Mouse (Mus musculus): Measurements from ENCODE around the gene Tpcn1. TPM values are rescaled to one million over a fixed set of nuclear protein-coding genes. Genes with fewer than 3 reads are reported as not detected.

Tpcn1 gene
- total and polyA plus RNA-seq, 2 experiments, result 7.6 to 51.9 TPM

GRCm38 (mm10) chr5:120558762-120559161, 29.7 kb downstream of the Tpcn1 start:
- no peaks in the 10 kb centered on the region for H3K27me3 ChIP-seq (ENCODE audit: control insufficient read depth, insufficient read depth, low read length)
- H3K79me2 ChIP-seq (ENCODE audit: control insufficient read depth, insufficient read depth, low read length), result peaks cover 9% of the 10 kb centered on the region; the same call in 1 of the 2 replicates
- 11% methylated on average over 14 of the region's 14 CpGs for WGBS
- H3K4me3 ChIP-seq (ENCODE audit: insufficient read depth, low read depth, low read length), result peak overlapping the region; percentile 19; the same call in 1 of the 2 replicates
- peaks cover 19% of the 10 kb centered on the region for H3K36me3 ChIP-seq (ENCODE audit: control insufficient read depth, insufficient read depth, low read length)
- peak; percentile 83 for DNase-seq (ENCODE audit: extremely low read depth, low read depth, low spot score)
- 0 out of 2 replicates have a peak overlapping the region, but pooled peaks have one; percentile 15 for H3K9ac ChIP-seq (ENCODE audit: low read depth, low read length)
- H3K27ac ChIP-seq (replicated peaks; ENCODE audit: insufficient read depth, low read depth, low read length), result peak overlapping the region; percentile 39
- TF ChIP-seq POLR2A (IDR thresholded peaks at IDR 0.05; ENCODE audit: extremely low read depth, insufficient read depth, low read length) (no peak), CTCF (IDR thresholded peaks at IDR 0.05; ENCODE audit: low read depth, low read length) (no peak)
- peaks cover 24% of the 10 kb centered on the region for H3K4me1 ChIP-seq (ENCODE audit: control insufficient read depth, insufficient read depth, low read length)

GRCm38 (mm10) chr5:120558041-120558440, 30.4 kb downstream of the Tpcn1 start:
- Histone ChIP-seq H3K79me2 (ENCODE audit: control insufficient read depth, insufficient read depth, low read length) (peaks cover 9% of the 10 kb centered on the region; the same call in 1 of the 2 replicates), H3K27ac (replicated peaks; ENCODE audit: insufficient read depth, low read depth, low read length) (no peak overlapping the region), H3K36me3 (ENCODE audit: control insufficient read depth, insufficient read depth, low read length) (peaks cover 24% of the 10 kb centered on the region), H3K4me1 (ENCODE audit: control insufficient read depth, insufficient read depth, low read length) (peaks cover 19% of the 10 kb centered on the region), H3K9ac (ENCODE audit: low read depth, low read length) (no peak overlapping the region), H3K4me3 (ENCODE audit: insufficient read depth, low read depth, low read length) (no peak overlapping the region), H3K27me3 (ENCODE audit: control insufficient read depth, insufficient read depth, low read length) (no peaks in the 10 kb centered on the region)
- DNase-seq (ENCODE audit: extremely low read depth, low read depth, low spot score), result peak; percentile 47
- TF ChIP-seq CTCF (IDR thresholded peaks at IDR 0.05; ENCODE audit: low read depth, low read length), result no peak
- TF ChIP-seq POLR2A (IDR thresholded peaks at IDR 0.05; ENCODE audit: extremely low read depth, insufficient read depth, low read length), result no peak
- 69% methylated on average over 8 of the region's 8 CpGs for WGBS

GRCm38 (mm10) chr5:120555871-120556270, 32.6 kb downstream of the Tpcn1 start:
- Histone ChIP-seq H3K27me3 (ENCODE audit: control insufficient read depth, insufficient read depth, low read length) (no peaks in the 10 kb centered on the region), H3K4me1 (ENCODE audit: control insufficient read depth, insufficient read depth, low read length) (peaks cover 11% of the 10 kb centered on the region), H3K9ac (ENCODE audit: low read depth, low read length) (no peak overlapping the region), H3K79me2 (ENCODE audit: control insufficient read depth, insufficient read depth, low read length) (peaks cover 9% of the 10 kb centered on the region; the same call in 1 of the 2 replicates), H3K36me3 (ENCODE audit: control insufficient read depth, insufficient read depth, low read length) (peaks cover 32% of the 10 kb centered on the region), H3K27ac (replicated peaks; ENCODE audit: insufficient read depth, low read depth, low read length) (no peak overlapping the region), H3K4me3 (ENCODE audit: insufficient read depth, low read depth, low read length) (no peak overlapping the region)
- 94% methylated on average over 24 of the region's 24 CpGs for WGBS
- no peak for TF ChIP-seq POLR2A (IDR thresholded peaks at IDR 0.05; ENCODE audit: extremely low read depth, insufficient read depth, low read length)
- TF ChIP-seq CTCF (IDR thresholded peaks at IDR 0.05; ENCODE audit: low read depth, low read length), result no peak
- DNase-seq (ENCODE audit: extremely low read depth, low read depth, low spot score), result no peak

GRCm38 (mm10) chr5:120550673-120551072, 37.8 kb downstream of the Tpcn1 start:
- Histone ChIP-seq H3K36me3 (ENCODE audit: control insufficient read depth, insufficient read depth, low read length) (peaks cover 44% of the 10 kb centered on the region), H3K27me3 (ENCODE audit: control insufficient read depth, insufficient read depth, low read length) (no peaks in the 10 kb centered on the region), H3K4me1 (ENCODE audit: control insufficient read depth, insufficient read depth, low read length) (no peaks in the 10 kb centered on the region), H3K9ac (ENCODE audit: low read depth, low read length) (no peak overlapping the region), H3K79me2 (ENCODE audit: control insufficient read depth, insufficient read depth, low read length) (no peaks in the 10 kb centered on the region), H3K27ac (replicated peaks; ENCODE audit: insufficient read depth, low read depth, low read length) (no peak overlapping the region), H3K4me3 (ENCODE audit: insufficient read depth, low read depth, low read length) (no peak overlapping the region)
- DNase-seq (ENCODE audit: extremely low read depth, low read depth, low spot score), result no peak
- TF ChIP-seq CTCF (IDR thresholded peaks at IDR 0.05; ENCODE audit: low read depth, low read length), result no peak
- no peak for TF ChIP-seq POLR2A (IDR thresholded peaks at IDR 0.05; ENCODE audit: extremely low read depth, insufficient read depth, low read length)
- WGBS, result 99% methylated on average over 5 of the region's 5 CpGs

- Histone ChIP-seq H3K4me1 (ENCODE audit: control insufficient read depth, insufficient read depth, low read length) (no peaks in the 10 kb centered on the region), H3K79me2 (ENCODE audit: control insufficient read depth, insufficient read depth, low read length) (no peaks in the 10 kb centered on the region), H3K36me3 (ENCODE audit: control insufficient read depth, insufficient read depth, low read length) (peaks cover 43% of the 10 kb centered on the region), H3K27me3 (ENCODE audit: control insufficient read depth, insufficient read depth, low read length) (no peaks in the 10 kb centered on the region), H3K9ac (ENCODE audit: low read depth, low read length) (no peak overlapping the region), H3K4me3 (ENCODE audit: insufficient read depth, low read depth, low read length) (no peak overlapping the region), H3K27ac (replicated peaks; ENCODE audit: insufficient read depth, low read depth, low read length) (no peak overlapping the region)
- 57% methylated on average over 5 of the region's 5 CpGs for WGBS
- TF ChIP-seq CTCF (IDR thresholded peaks at IDR 0.05; ENCODE audit: low read depth, low read length), result no peak
- TF ChIP-seq POLR2A (IDR thresholded peaks at IDR 0.05; ENCODE audit: extremely low read depth, insufficient read depth, low read length), result no peak
- no peak for DNase-seq (ENCODE audit: extremely low read depth, low read depth, low spot score)
These were observed 38.3 kb downstream of the Tpcn1 start for GRCm38 (mm10) chr5:120550137-120550536.

- no peak for DNase-seq (ENCODE audit: extremely low read depth, low read depth, low spot score)
- WGBS, result 90% methylated on average over 11 of the region's 11 CpGs
- H3K9ac ChIP-seq (ENCODE audit: low read depth, low read length), result no peak overlapping the region
- H3K36me3 ChIP-seq (ENCODE audit: control insufficient read depth, insufficient read depth, low read length), result peaks cover 39% of the 10 kb centered on the region
- no peak overlapping the region for H3K4me3 ChIP-seq (ENCODE audit: insufficient read depth, low read depth, low read length)
- H3K4me1 ChIP-seq (ENCODE audit: control insufficient read depth, insufficient read depth, low read length), result no peaks in the 10 kb centered on the region
- H3K27me3 ChIP-seq (ENCODE audit: control insufficient read depth, insufficient read depth, low read length), result no peaks in the 10 kb centered on the region
- no peak for TF ChIP-seq CTCF (IDR thresholded peaks at IDR 0.05; ENCODE audit: low read depth, low read length)
- no peak for TF ChIP-seq POLR2A (IDR thresholded peaks at IDR 0.05; ENCODE audit: extremely low read depth, insufficient read depth, low read length)
- H3K27ac ChIP-seq (replicated peaks; ENCODE audit: insufficient read depth, low read depth, low read length), result no peak overlapping the region
- no peaks in the 10 kb centered on the region for H3K79me2 ChIP-seq (ENCODE audit: control insufficient read depth, insufficient read depth, low read length)
These were observed 40.1 kb downstream of the Tpcn1 start for GRCm38 (mm10) chr5:120548236-120548850.
